Mouse (Mus musculus) neural tube, embryonic 11.5 days (tissue): Measurements from ENCODE around the gene Olfr1087. TPM values are rescaled to one million over a fixed set of nuclear protein-coding genes. Genes with fewer than 3 reads are reported as not detected.
"Not testable (repeated sequence)": the region's sequence is repeated elsewhere in the genome, so short reads cannot be mapped to it uniquely, and the experiment has no call there.

ENCODE experiments used
- ATAC-seq: fragments of 200-750 bp; cut with Nextera tagmentation; 2 replicates; pipeline ENCODE4 v1.8.0; 2017; ENCODE audit warnings: moderate number of reproducible peaks, mild to moderate bottlenecking, moderate TSS enrichment, moderate library complexity; ENCODE audit not compliant: insufficient read depth, low FRiP score, low TSS enrichment
- DNase-seq: peaks from one replicate; pipeline ENCODE4 v3.0.0-alpha.2; 2015; ENCODE audit warnings: low spot score
- H3K27ac ChIP-seq: fragments of 300-500 bp; sonication (generic); 2 replicates; pipeline ENCODE4 v1.5.1; 2014; ENCODE audit warnings: low read depth, mild to moderate bottlenecking, low read length
- H3K27me3 ChIP-seq: fragments of 300-500 bp; sonication (generic); 2 replicates; pipeline ENCODE4 v1.6.1; 2014; ENCODE audit warnings: mild to moderate bottlenecking, low read length, mixed read lengths; ENCODE audit not compliant: control insufficient read depth, insufficient read depth
- H3K36me3 ChIP-seq: fragments of 300-500 bp; sonication (generic); 2 replicates; pipeline ENCODE4 v1.6.1; 2014; ENCODE audit warnings: mild to moderate bottlenecking, low read length, moderate library complexity, mixed read lengths; ENCODE audit not compliant: control insufficient read depth, insufficient read depth
- H3K4me1 ChIP-seq: fragments of 300-500 bp; sonication (generic); 2 replicates; pipeline ENCODE4 v1.6.1; 2014; ENCODE audit warnings: low read length, mixed read lengths; ENCODE audit not compliant: control insufficient read depth, insufficient read depth
- H3K4me2 ChIP-seq: fragments of 300-500 bp; sonication (generic); 2 replicates; pipeline ENCODE4 v1.6.1; 2014; ENCODE audit warnings: low read depth, mild to moderate bottlenecking, moderate library complexity
- H3K4me3 ChIP-seq: fragments of 300-500 bp; sonication (generic); 2 replicates; pipeline ENCODE4 v1.5.1; 2014; ENCODE audit warnings: low read depth, low read length
- H3K9ac ChIP-seq: fragments of 300-500 bp; sonication (generic); 2 replicates; pipeline ENCODE4 v1.6.1; 2014; ENCODE audit warnings: mild to moderate bottlenecking, low read length
- H3K9me3 ChIP-seq: fragments of 300-500 bp; sonication (generic); 2 replicates; pipeline ENCODE4 v1.6.1; 2016; ENCODE audit warnings: low read length; ENCODE audit not compliant: control insufficient read depth
- WGBS: fragments of 180-500 bp; shearing (Covaris S2); extraction: QIAGEN DNeasy Blood & Tissue Kit; methylation state at CpG from one replicate; pipeline ENCODE4 v1.1.7; 2014; 5-methylcytosine and 5-hydroxymethylcytosine counted together
- polyA plus RNA-seq: library from polyadenylated mRNA; unstranded; fragments of >200 nt; fragmentation: Nextera tagmentation; extraction: Ambion mirVana; gene quantifications from 2 replicates; pipeline ENCODE4 v1.2.1, GENCODE M21; 2014

The Olfr1087 gene
- polyA plus RNA-seq, result not detected in 2 replicates

GRCm38 (mm10) chr2:86698295-86698694 lies at the start of gene Olfr1087:
Gene Olfr1087, minus strand, starts transcription at chr2:86698395.
- Histone ChIP-seq H3K9me3 (no peaks in the 10 kb centered on the region), H3K36me3 (no peaks in the 10 kb centered on the region), H3K4me2 (no peak within 1 kb of the TSS), H3K9ac (no peak within 1 kb of the TSS), H3K27ac (no peak within 1 kb of the TSS), H3K27me3 (no peaks in the 10 kb centered on the region), H3K4me1 (no peaks in the 10 kb centered on the region), H3K4me3 (no peak within 1 kb of the TSS)
- DNase-seq (no peak), ATAC-seq (no peak)

DNA sequence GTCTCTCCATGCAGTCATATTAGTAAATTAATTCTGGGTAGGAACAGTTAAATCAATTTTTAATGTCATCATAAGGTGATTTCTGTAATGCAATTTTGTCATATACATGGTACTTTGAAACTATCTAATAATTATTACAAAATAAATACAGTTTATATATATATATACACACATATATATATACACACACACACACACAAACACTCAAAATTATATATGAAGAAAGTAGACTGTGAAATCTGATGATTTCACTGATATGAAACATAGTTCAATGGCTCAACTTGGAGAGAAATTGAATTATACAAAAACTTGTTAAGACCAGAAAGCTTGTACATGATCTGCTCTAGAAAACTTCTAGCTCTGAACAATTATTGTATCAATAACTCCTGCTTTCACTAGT lies 35.4 kb upstream of the Olfr1087 start, which contains the start of gene Olfr1089:
Olfr1089 (minus strand) TSS at position 101 of the 400 bp plus-strand sequence.
- ATAC-seq (no peak), DNase-seq (no peak)
- no peak within 1 kb of the TSS for H3K9ac ChIP-seq
- no peaks in the 10 kb centered on the region for H3K36me3 ChIP-seq
- no peak within 1 kb of the TSS for H3K27ac ChIP-seq
- H3K4me1 ChIP-seq, result no peaks in the 10 kb centered on the region
- H3K27me3 ChIP-seq, result no peaks in the 10 kb centered on the region
- H3K4me3 ChIP-seq, result no peak within 1 kb of the TSS
- no peaks in the 10 kb centered on the region for H3K9me3 ChIP-seq
- H3K4me2 ChIP-seq, result no peak within 1 kb of the TSS

DNA sequence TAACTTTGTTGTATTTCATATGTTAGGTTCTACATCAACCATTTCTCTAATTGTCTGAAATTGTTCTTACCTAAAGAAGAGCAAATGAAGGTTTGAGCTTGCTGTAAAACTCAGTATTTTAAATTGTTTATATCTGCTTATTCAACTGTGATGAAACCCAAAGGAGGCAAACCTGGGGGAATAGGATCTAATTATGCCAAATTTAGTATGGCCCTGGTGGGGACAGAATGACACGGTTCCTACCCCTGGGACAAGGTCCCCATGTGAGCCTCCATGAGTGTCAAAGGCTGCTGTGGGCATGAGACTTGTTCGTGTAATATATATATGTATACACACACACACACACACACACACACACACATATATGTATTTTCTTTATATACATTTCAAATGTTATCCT lies 18.2 kb downstream of the Olfr1087 start, which contains the start of gene Olfr1086:
Olfr1086 (minus strand) TSS at position 101 of the 400 bp plus-strand sequence.
- no peak for DNase-seq

GRCm38 (mm10) chr2:86661919-86662318 lies 36.3 kb downstream of the Olfr1087 start, which contains the start of gene Olfr1085:
Gene Olfr1085, minus strand, starts transcription at chr2:86662019.
- ATAC-seq (no peak), DNase-seq (no peak)
- H3K36me3 ChIP-seq, result no peaks in the 10 kb centered on the region
- H3K27ac ChIP-seq, result no peak within 1 kb of the TSS
- no peak within 1 kb of the TSS for H3K4me2 ChIP-seq
- H3K9me3 ChIP-seq, result no peaks in the 10 kb centered on the region
- no peaks in the 10 kb centered on the region for H3K27me3 ChIP-seq
- H3K9ac ChIP-seq, result no peak within 1 kb of the TSS
- 31% methylated on average over 1 of the region's 1 CpGs for WGBS
- H3K4me3 ChIP-seq, result no peak within 1 kb of the TSS
- no peaks in the 10 kb centered on the region for H3K4me1 ChIP-seq

More for the DNA sequence above, 18.2 kb downstream of the Olfr1087 start, which contains the start of gene Olfr1086:
- Histone ChIP-seq H3K4me2 (no peak within 1 kb of the TSS), H3K27me3 (no peaks in the 10 kb centered on the region), H3K4me1 (no peaks in the 10 kb centered on the region), H3K4me3 (no peak within 1 kb of the TSS), H3K36me3 (no peaks in the 10 kb centered on the region), H3K27ac (no peak within 1 kb of the TSS), H3K9me3 (no peaks in the 10 kb centered on the region), H3K9ac (no peak within 1 kb of the TSS)
- no peak for ATAC-seq
- WGBS, result 80% methylated on average over 2 of the region's 2 CpGs

DNA sequence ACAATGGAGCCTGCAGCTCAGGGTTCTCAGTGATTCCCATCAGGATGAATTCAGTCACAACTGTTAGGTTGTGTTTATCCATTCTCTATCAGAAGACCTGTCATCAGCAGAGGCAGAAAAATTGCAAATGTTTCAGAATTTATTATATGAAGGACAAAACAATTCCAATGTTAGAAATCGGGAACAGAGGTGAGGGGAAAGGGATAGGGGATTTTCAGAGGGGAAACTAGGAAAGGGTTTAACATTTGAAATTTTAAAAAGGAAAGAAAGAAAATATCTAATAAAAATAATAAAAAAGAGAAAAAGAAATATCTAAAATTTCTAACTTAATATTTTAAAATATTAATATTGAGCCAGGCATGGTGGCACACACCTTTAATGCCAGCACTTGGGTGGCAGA lies 58.6 kb downstream of the Olfr1087 start, which contains the start of gene Olfr1084:
Olfr1084 (minus strand) TSS at position 101 of the 400 bp plus-strand sequence.
- not testable (repeated sequence) for H3K27ac ChIP-seq, H3K4me2 ChIP-seq, H3K4me3 ChIP-seq, H3K4me1 ChIP-seq, H3K36me3 ChIP-seq, H3K9ac ChIP-seq, ATAC-seq, H3K9me3 ChIP-seq, DNase-seq, H3K27me3 ChIP-seq
- WGBS, result 90% methylated on average over 1 of the region's 1 CpGs

Other genes starting within 250 kb of the Olfr1087 start
- gene Olfr1065, start 247.8 kb downstream of the Olfr1087 start, polyA plus RNA-seq, result not detected in 2 replicates
- gene Olfr1066, start 242.1 kb downstream of the Olfr1087 start, polyA plus RNA-seq, result not detected in 2 replicates
- not detected in 2 replicates for gene Olfr228, start 211.0 kb downstream of the Olfr1087 start, polyA plus RNA-seq
- not detected in 2 replicates for gene Olfr1076, start 189.9 kb downstream of the Olfr1087 start, polyA plus RNA-seq
- not detected in 2 replicates for gene Olfr1079, start 155.9 kb downstream of the Olfr1087 start, polyA plus RNA-seq
- not detected in 2 replicates for gene Olfr1080, start 140.2 kb downstream of the Olfr1087 start, polyA plus RNA-seq
- not detected in 2 replicates for gene Olfr1082, start 99.4 kb downstream of the Olfr1087 start, polyA plus RNA-seq
- gene Olfr1084, start 58.7 kb downstream of the Olfr1087 start, polyA plus RNA-seq, result not detected in 2 replicates
- gene Olfr1085, start 36.4 kb downstream of the Olfr1087 start, polyA plus RNA-seq, result not detected in 2 replicates
- gene Olfr1086, start 18.3 kb downstream of the Olfr1087 start, polyA plus RNA-seq, result not detected in 2 replicates
- gene Olfr1089, start 35.3 kb upstream of the Olfr1087 start, polyA plus RNA-seq, result not detected in 2 replicates
- gene Olfr1090, start 60.6 kb upstream of the Olfr1087 start, polyA plus RNA-seq, result not detected in 2 replicates
- not detected in 2 replicates for gene Olfr1093, start 84.1 kb upstream of the Olfr1087 start, polyA plus RNA-seq
- not detected in 2 replicates for gene Olfr141, start 111.6 kb upstream of the Olfr1087 start, polyA plus RNA-seq
- gene Olfr1094, start 126.3 kb upstream of the Olfr1087 start, polyA plus RNA-seq, result not detected in 2 replicates
- gene Olfr1095, start 153.3 kb upstream of the Olfr1087 start, polyA plus RNA-seq, result not detected in 2 replicates
- not detected in 2 replicates for gene Gm13723, start 176.4 kb upstream of the Olfr1087 start, polyA plus RNA-seq
- gene Olfr1097, start 193.8 kb upstream of the Olfr1087 start, polyA plus RNA-seq, result not detected in 2 replicates
- not detected in 2 replicates for gene Olfr1098, start 226.2 kb upstream of the Olfr1087 start, polyA plus RNA-seq